Mouse (Mus musculus): ENCODE data around the gene Cars.

DNA sequence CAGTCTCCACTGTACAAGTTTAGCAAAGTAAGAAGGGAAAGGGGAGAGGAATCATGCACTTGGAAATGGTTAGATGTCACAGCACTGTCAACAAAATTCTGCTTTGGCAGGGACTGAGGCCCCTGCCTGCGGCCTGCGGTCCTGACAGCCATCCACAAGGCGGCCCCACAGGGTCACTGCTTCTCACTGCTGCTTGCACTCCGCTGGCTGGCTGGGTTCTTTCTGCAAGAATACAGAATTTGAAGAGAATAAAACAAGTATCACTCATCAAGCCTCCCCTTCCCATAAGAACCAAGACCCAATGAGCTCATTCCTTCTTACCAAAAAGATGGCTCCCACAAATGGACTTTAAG lies 85.5 kb downstream of the Cars start:
- TF ChIP-seq CTCF (IDR thresholded peaks at IDR 0.05; ENCODE audit: control insufficient read depth, insufficient read depth, insufficient read length) = no peak
- TF ChIP-seq MAX (IDR thresholded peaks at IDR 0.05) = no peak
- no peak for TF ChIP-seq USF1 (IDR thresholded peaks at IDR 0.05; ENCODE audit: low read depth)
- no peak for TF ChIP-seq CEBPB (IDR thresholded peaks at IDR 0.05; ENCODE audit: low read depth)
- TF ChIP-seq MYOG (IDR thresholded peaks at IDR 0.05; ENCODE audit: control insufficient read depth, extremely low read depth, insufficient read length) = no peak
- no peak for TF ChIP-seq MYOD1 (IDR thresholded peaks at IDR 0.05; ENCODE audit: control insufficient read depth, insufficient read length, low read depth)
- TF ChIP-seq FOSL1 (IDR thresholded peaks at IDR 0.05; ENCODE audit: insufficient read depth, low read length, poor library complexity, severe bottlenecking) = no peak
